Mouse (Mus musculus): Measurements from ENCODE around the gene Sema4c. TPM values are rescaled to one million over a fixed set of nuclear protein-coding genes. Genes with fewer than 3 reads are reported as not detected.

The Sema4c gene
- polyA plus RNA-seq, 1 experiment from 2014 or later: 3.9 TPM

DNA sequence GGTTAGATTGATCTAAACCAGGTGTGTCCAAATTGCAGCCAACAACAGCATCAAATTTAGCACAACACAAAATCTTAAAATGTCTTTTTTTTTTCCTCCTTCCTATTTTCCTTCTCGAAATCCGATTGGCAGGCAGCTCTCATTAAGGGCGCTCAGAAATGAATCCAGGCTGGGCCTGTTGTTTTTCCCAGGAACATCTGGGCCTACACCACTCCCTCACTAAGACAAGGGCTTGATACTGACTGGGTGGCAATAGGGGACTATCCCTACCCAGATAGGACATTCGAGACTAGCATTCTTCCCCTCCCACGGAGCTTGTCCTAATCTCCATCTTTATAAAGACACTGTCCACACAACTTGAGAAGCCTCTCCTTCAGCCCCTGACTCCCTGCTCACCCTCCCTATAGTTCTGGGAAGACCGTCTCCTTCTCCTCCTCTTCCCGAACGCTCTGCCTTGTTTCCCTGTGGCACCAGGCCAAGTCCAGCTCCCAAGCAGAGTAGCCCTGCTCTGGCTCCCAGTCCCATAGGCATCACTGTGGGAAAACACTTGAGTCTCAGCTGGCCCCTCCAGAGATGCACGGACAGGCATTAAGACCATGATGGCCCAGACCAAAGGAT is 10.1 kb downstream of the Sema4c start:
- H3K36me3 ChIP-seq (ENCODE audit: control insufficient read depth, insufficient read depth): peaks cover 55% of the 10 kb centered on the region
- WGBS: 43% methylated on average over 9 of the region's 9 CpGs
- no peaks in the 10 kb centered on the region for H3K4me1 ChIP-seq (replicated peaks; ENCODE audit: control insufficient read depth, insufficient read depth, low read length)
- H3K4me3 ChIP-seq (ENCODE audit: low read depth, low read length): no peak overlapping the region
- no peaks in the 10 kb centered on the region for H3K27me3 ChIP-seq (replicated peaks; ENCODE audit: control insufficient read depth, insufficient read depth, low read length)
- no peak for TF ChIP-seq CTCF (IDR thresholded peaks at IDR 0.05; ENCODE audit: low read depth)
- no peak overlapping the region for H3K4me2 ChIP-seq (replicated peaks; ENCODE audit: low read depth)
- H3K9ac ChIP-seq (ENCODE audit: low read depth, low read length): no peak overlapping the region
- no peak overlapping the region; the same call in 1 of the 2 replicates for H3K27ac ChIP-seq (ENCODE audit: low read depth, low read length)
- ATAC-seq: no peak
- no peaks in the 10 kb centered on the region for H3K9me3 ChIP-seq (ENCODE audit: control insufficient read depth)

- Histone ChIP-seq H3K9ac (ENCODE audit: low read depth, low read length) (peak within 1 kb of the TSS; percentile 64), H3K36me3 (ENCODE audit: control insufficient read depth, insufficient read depth) (peaks cover 51% of the 10 kb centered on the region), H3K4me1 (replicated peaks; ENCODE audit: control insufficient read depth, insufficient read depth, low read length) (no peaks in the 10 kb centered on the region), H3K9me3 (ENCODE audit: control insufficient read depth) (no peaks in the 10 kb centered on the region), H3K27ac (ENCODE audit: low read depth, low read length) (peak within 1 kb of the TSS; percentile 52; the same call in 1 of the 2 replicates), H3K4me2 (replicated peaks; ENCODE audit: low read depth) (peak within 1 kb of the TSS; percentile 75), H3K27me3 (replicated peaks; ENCODE audit: control insufficient read depth, insufficient read depth, low read length) (no peaks in the 10 kb centered on the region), H3K4me3 (ENCODE audit: low read depth, low read length) (peak within 1 kb of the TSS; percentile 64)
- under 1% methylated on average over 43 of the region's 43 CpGs for WGBS
- TF ChIP-seq CTCF (IDR thresholded peaks at IDR 0.05; ENCODE audit: low read depth): peak; percentile 100
- peak; percentile 99 for ATAC-seq
These were observed 11.2 kb downstream of the Sema4c start, which contains the start of gene Ankrd39 for GRCm38 (mm10) chr1:36546888-36547471. Gene Ankrd39 (minus strand): TSS chr1:36547445.

DNA sequence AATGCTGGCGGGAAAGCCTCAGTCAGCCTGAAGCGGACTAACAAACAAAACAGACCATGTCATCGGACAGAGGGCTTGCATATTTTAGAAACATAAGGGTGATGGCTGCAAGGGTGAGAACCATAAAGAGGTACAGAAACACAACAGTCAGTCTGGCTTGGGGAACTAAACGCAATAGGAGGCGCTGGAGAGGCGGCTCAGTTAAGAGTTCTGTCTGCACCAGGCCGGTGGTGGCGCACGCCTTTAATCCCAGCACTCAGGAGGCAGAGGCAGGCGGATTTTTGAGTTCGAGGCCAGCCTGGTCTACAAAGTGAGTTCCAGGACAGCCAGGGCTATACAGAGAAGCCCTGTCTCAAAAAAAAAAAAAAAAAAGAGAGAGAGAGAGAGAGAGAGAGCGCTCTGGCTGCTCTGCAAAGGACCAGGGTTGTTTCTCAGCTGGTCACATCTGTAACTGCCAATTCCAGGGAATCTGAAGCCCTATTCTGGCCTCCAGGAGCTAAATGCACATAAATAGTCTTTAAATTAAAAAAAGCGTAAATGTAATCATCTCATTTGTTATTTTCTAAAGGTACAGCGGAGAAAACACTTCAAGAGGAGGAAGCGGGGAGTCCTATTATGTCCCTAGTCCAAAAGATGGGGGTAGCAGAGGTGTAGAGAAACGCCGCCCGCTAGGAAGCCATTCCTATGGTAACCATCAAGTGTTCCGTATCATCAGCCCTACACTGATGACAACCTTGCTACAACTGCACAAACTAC is 12.1 kb downstream of the Sema4c start:
- H3K9me3 ChIP-seq (ENCODE audit: control insufficient read depth): no peaks in the 10 kb centered on the region
- peaks cover 52% of the 10 kb centered on the region for H3K36me3 ChIP-seq (ENCODE audit: control insufficient read depth, insufficient read depth)
- 66% methylated on average over 19 of the region's 19 CpGs for WGBS
- H3K9ac ChIP-seq (ENCODE audit: low read depth, low read length): peak overlapping the region; percentile 64
- H3K4me1 ChIP-seq (replicated peaks; ENCODE audit: control insufficient read depth, insufficient read depth, low read length): no peaks in the 10 kb centered on the region
- H3K4me3 ChIP-seq (ENCODE audit: low read depth, low read length): peak overlapping the region; percentile 64
- no peak overlapping the region for H3K27ac ChIP-seq (ENCODE audit: low read depth, low read length)
- ATAC-seq: no peak
- peak; percentile 40 for TF ChIP-seq CTCF (IDR thresholded peaks at IDR 0.05; ENCODE audit: low read depth)
- H3K27me3 ChIP-seq (replicated peaks; ENCODE audit: control insufficient read depth, insufficient read depth, low read length): no peaks in the 10 kb centered on the region
- peak overlapping the region; percentile 75 for H3K4me2 ChIP-seq (replicated peaks; ENCODE audit: low read depth)

- Histone ChIP-seq H3K4me3 (ENCODE audit: low read depth, low read length) (no peak overlapping the region), H3K9me3 (ENCODE audit: control insufficient read depth) (no peaks in the 10 kb centered on the region), H3K4me1 (replicated peaks; ENCODE audit: control insufficient read depth, insufficient read depth, low read length) (no peaks in the 10 kb centered on the region), H3K27ac (ENCODE audit: low read depth, low read length) (no peak overlapping the region), H3K27me3 (replicated peaks; ENCODE audit: control insufficient read depth, insufficient read depth, low read length) (no peaks in the 10 kb centered on the region), H3K36me3 (ENCODE audit: control insufficient read depth, insufficient read depth) (peaks cover 51% of the 10 kb centered on the region), H3K4me2 (replicated peaks; ENCODE audit: low read depth) (no peak overlapping the region), H3K9ac (ENCODE audit: low read depth, low read length) (no peak overlapping the region)
- no peak for TF ChIP-seq CTCF (IDR thresholded peaks at IDR 0.05; ENCODE audit: low read depth)
- 73% methylated on average over 2 of the region's 2 CpGs for WGBS
- no peak for ATAC-seq
These were observed 12.8 kb downstream of the Sema4c start for GRCm38 (mm10) chr1:36545382-36545781.

DNA sequence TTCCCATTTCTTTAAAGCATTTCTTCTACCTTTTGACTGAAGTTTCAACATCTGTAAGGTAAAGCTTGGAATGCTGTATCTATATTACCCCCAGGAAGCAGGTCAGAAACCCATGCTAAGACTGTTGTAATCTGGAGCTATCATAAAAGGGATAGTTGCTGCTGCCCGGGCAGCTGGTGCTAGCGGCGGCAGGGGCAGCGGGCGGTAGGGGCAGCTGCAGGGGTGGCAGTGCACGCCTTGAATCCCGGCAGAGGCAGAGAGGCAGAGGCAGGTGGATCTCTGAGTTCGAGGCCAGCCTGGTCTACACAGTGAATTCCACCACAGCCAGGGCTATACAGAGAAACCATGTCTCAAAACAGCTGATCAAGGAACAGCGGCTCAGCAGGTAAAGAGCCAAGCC is 15.2 kb downstream of the Sema4c start:
- ATAC-seq: no peak
- no peak overlapping the region for H3K9ac ChIP-seq (ENCODE audit: low read depth, low read length)
- no peak for TF ChIP-seq CTCF (IDR thresholded peaks at IDR 0.05; ENCODE audit: low read depth)
- peaks cover 43% of the 10 kb centered on the region for H3K36me3 ChIP-seq (ENCODE audit: control insufficient read depth, insufficient read depth)
- H3K27ac ChIP-seq (ENCODE audit: low read depth, low read length): no peak overlapping the region
- H3K4me3 ChIP-seq (ENCODE audit: low read depth, low read length): no peak overlapping the region
- WGBS: 78% methylated on average over 9 of the region's 9 CpGs
- H3K4me1 ChIP-seq (replicated peaks; ENCODE audit: control insufficient read depth, insufficient read depth, low read length): no peaks in the 10 kb centered on the region
- H3K27me3 ChIP-seq (replicated peaks; ENCODE audit: control insufficient read depth, insufficient read depth, low read length): no peaks in the 10 kb centered on the region
- no peaks in the 10 kb centered on the region for H3K9me3 ChIP-seq (ENCODE audit: control insufficient read depth)
- H3K4me2 ChIP-seq (replicated peaks; ENCODE audit: low read depth): no peak overlapping the region

DNA sequence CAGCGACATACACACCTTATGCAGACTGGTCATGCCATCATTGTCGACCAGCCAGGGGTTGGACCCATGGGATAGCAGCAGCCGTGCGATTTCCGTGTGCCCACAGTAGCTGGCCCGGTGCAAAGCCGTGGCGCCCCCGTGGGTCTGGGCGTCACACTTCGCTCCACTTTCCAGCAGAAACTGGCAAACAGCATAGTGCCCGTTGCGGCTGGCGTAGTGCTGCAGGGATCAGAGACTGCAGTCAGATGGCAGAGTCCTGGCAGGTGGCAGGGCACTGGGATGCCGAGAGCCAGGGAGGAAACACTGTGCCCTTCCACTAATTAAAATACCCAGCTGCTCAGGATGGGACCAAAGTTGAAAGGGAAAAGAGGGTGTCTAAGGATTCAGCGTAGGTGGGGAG is 16.3 kb downstream of the Sema4c start:
- no peak overlapping the region for H3K4me3 ChIP-seq (ENCODE audit: low read depth, low read length)
- H3K9me3 ChIP-seq (ENCODE audit: control insufficient read depth): no peaks in the 10 kb centered on the region
- no peaks in the 10 kb centered on the region for H3K4me1 ChIP-seq (replicated peaks; ENCODE audit: control insufficient read depth, insufficient read depth, low read length)
- H3K9ac ChIP-seq (ENCODE audit: low read depth, low read length): no peak overlapping the region
- peaks cover 43% of the 10 kb centered on the region for H3K36me3 ChIP-seq (ENCODE audit: control insufficient read depth, insufficient read depth)
- WGBS: 97% methylated on average over 16 of the region's 16 CpGs
- no peak overlapping the region for H3K4me2 ChIP-seq (replicated peaks; ENCODE audit: low read depth)
- no peak for ATAC-seq
- H3K27me3 ChIP-seq (replicated peaks; ENCODE audit: control insufficient read depth, insufficient read depth, low read length): no peaks in the 10 kb centered on the region
- no peak overlapping the region; the same call in 1 of the 2 replicates for H3K27ac ChIP-seq (ENCODE audit: low read depth, low read length)
- TF ChIP-seq CTCF (IDR thresholded peaks at IDR 0.05; ENCODE audit: low read depth): no peak

Measured in intestine, postnatal 0 days (tissue).